Mouse (Mus musculus): ENCODE results near the gene Klhl22.

Gene Klhl22

GRCm38 (mm10) chr16:17796971-17797811 is 37.8 kb downstream of the Klhl22 start, which contains the start of gene Scarf2:
Gene Scarf2 (plus strand): TSS chr16:17797282.
- in situ Hi-C loops (cut with MboI; ENCODE audit: low pct_unique_long_range_greater_than_20kb in 1 of 2, low sequenced_read_pairs in 2 of 2, unreplicated experiment in 1 of 2) = no loop called here

DNA sequence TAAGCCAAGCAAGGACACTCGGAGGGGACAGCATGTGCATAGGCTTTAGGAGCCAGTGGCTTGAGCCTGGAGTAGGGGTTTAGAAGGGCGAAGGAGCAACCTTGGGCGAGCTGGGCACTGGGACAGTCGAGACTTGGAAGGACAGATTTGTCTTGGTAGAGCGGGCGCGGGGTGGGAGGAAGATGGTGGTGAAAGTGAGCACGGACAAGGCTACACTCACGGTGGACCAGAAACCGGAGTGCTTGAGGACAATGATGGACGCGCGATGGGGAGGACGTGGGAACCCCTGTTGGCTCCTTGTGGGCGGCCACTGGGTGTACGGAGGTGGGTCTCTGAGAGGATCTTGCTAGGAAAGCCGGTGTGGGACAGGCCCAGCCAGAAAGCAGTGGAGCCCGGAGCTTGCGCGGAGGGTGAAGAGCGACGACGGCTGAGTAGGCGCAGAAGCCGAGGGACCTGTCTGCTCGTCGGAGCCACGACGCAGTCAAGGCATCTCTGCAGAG is 38.4 kb downstream of the Klhl22 start:
- in situ Hi-C loops (cut with MboI; ENCODE audit: low pct_unique_long_range_greater_than_20kb in 1 of 2, low sequenced_read_pairs in 2 of 2, unreplicated experiment in 1 of 2) = no loop called here

DNA sequence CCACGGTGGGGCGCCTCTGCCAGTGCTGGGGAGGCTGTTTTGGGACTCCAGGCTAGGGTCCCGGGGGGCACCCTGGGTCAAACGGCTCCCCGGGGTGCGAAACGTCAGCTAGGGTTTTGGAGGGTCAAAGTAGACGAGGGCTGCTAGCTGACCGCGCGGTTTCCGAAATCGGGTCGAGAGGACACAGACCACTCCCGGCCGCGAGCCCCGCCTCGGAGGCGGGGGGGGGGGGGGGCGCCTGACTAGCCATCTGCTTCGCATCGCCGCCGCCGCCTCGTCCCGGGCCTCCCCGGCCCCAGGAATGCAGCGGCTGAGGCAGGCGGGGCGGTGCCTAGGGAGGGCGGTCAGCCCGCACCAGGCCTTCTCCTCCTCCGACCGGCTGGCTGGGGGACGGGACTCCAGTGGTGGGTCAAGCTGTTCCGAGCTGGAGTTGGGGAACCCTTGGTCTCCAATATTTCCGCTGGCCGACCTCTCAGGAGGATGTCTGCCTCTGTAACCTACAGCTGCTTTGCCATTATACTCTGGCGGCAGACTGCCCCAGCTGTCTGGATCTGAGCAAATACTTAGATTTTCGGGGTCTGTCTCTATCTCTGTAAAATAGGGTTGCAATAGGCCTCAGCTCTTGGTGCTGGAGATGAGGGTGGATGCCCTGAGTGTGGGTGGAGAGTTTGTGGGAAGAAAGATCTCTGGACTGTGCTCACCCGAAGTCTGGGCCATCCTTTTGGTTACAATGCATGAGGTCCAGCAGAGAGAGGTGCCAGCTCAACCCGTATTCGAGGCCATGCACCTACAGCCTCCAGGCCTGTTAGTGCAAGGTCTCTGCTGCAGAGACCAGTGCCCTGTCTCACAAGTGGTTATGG is 39.1 kb downstream of the Klhl22 start:
- in situ Hi-C loops (cut with MboI; ENCODE audit: low pct_unique_long_range_greater_than_20kb in 1 of 2, low sequenced_read_pairs in 2 of 2, unreplicated experiment in 1 of 2) = no loop called here

- in situ Hi-C loops (cut with MboI; ENCODE audit: low pct_unique_long_range_greater_than_20kb in 1 of 2, low sequenced_read_pairs in 2 of 2, unreplicated experiment in 1 of 2) = no loop called here
Observed at GRCm38 (mm10) chr16:17799584-17799983, 40.2 kb downstream of the Klhl22 start.

GRCm38 (mm10) chr16:17801777-17802455 is 42.5 kb downstream of the Klhl22 start:
- in situ Hi-C loops (cut with MboI; ENCODE audit: low pct_unique_long_range_greater_than_20kb in 1 of 2, low sequenced_read_pairs in 2 of 2, unreplicated experiment in 1 of 2) = loop anchor here (5.0 to 25.0 kb wide), 2 partner anchors 40 to 785 kb away; partner anchors contain the start of gene Tbx1 (in 1 of the 2)

- in situ Hi-C loops (cut with MboI; ENCODE audit: low pct_unique_long_range_greater_than_20kb in 1 of 2, low sequenced_read_pairs in 2 of 2, unreplicated experiment in 1 of 2) = loop anchor here (5.0 to 25.0 kb wide), 2 partner anchors 40 to 785 kb away; partner anchors contain the start of gene Tbx1 (in 1 of the 2)
Observed at GRCm38 (mm10) chr16:17802456-17802838, 43.0 kb downstream of the Klhl22 start.

GRCm38 (mm10) chr16:17802839-17803674 is 43.6 kb downstream of the Klhl22 start:
- in situ Hi-C loops (cut with MboI; ENCODE audit: low pct_unique_long_range_greater_than_20kb in 1 of 2, low sequenced_read_pairs in 2 of 2, unreplicated experiment in 1 of 2) = loop anchor here (5.0 to 25.0 kb wide), 2 partner anchors 41 to 784 kb away; partner anchors contain the start of gene Tbx1 (in 1 of the 2)

DNA sequence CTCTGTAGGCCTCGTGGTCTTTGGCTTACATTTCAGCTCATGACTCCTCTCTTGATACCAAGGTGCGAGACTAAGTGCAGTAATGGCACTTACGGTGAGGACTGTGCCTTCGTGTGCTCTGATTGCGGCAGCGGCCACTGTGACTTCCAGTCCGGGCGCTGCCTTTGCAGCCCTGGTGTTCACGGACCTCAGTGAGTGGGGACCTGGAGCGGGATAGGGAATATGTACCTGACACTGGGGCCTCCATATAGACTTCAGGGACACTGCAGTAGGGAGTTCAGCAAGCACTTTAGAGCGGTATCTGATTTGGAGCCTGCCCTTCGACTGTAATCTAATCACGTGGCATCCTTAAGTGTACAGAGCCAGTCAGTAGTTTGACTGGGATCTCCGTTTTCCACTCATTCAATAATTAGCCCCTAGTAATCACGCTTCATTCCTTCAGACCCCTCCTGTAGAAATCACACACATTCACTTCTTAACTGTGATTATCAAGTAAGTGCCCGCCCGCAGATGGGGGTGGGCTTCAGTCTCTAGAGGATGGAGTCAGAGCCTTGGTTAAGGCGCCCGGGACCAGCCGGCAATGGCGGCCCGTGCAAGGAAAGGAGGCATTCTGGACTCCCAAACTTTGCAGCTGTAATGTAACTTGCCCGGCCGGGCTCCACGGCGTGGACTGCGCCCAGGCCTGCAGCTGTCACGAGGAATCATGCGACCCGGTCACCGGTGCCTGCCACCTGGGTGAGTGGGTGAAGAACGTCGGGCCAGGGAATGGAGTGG is 44.4 kb downstream of the Klhl22 start:
- in situ Hi-C loops (cut with MboI; ENCODE audit: low pct_unique_long_range_greater_than_20kb in 1 of 2, low sequenced_read_pairs in 2 of 2, unreplicated experiment in 1 of 2) = loop anchor here (5.0 to 25.0 kb wide), 2 partner anchors 42 to 783 kb away; partner anchors contain the start of gene Tbx1 (in 1 of the 2)

DNA sequence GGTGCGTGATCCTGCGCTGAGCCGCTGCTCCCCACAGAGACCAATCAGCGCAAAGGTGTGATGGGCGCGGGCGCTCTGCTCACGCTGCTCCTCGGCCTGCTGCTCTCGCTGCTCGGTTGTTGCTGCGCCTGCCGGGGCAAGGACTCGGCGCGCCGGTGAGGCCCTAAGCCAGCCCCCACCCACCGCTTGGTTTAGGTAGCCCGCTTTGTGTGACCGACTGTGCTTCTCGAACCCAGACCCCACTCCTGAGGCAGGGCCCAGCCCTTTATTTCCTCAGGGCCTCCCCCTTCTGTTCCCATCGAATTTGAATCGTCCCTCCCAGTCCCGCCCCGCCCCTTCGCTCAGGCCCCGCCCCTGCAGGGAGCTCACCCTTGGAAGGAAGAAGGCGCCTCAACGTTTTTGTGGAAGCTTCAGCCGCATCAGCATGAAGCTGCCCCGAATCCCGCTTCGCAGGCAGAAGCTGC is 45.1 kb downstream of the Klhl22 start:
- in situ Hi-C loops (cut with MboI; ENCODE audit: low pct_unique_long_range_greater_than_20kb in 1 of 2, low sequenced_read_pairs in 2 of 2, unreplicated experiment in 1 of 2) = loop anchor here (5.0 to 25.0 kb wide), 2 partner anchors 42 to 783 kb away; partner anchors contain the start of gene Tbx1 (in 1 of the 2)

DNA sequence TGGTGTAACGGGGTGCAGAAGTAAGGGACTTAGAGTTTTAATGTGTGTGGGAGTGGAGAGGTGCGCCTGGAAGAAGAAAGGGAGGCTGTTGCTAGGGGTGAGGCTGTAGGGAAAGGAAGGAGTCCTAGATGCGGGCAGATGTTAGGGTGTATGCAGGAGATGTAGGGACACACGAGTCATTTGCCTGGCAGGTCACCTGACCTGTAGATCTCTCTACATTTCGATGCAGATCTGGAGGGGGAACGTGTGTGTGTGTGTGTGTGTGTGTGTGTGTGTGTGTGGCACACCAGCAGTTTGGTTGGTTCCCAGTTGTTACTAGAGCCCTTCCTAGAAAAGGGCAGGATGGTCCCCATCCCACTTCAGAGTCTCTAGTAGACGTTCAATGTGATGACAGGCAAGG is 45.6 kb downstream of the Klhl22 start:
- in situ Hi-C loops (cut with MboI; ENCODE audit: low pct_unique_long_range_greater_than_20kb in 1 of 2, low sequenced_read_pairs in 2 of 2, unreplicated experiment in 1 of 2) = loop anchor here (5.0 to 25.0 kb wide), 2 partner anchors 43 to 782 kb away; partner anchors contain the start of gene Tbx1 (in 1 of the 2)

- in situ Hi-C loops (cut with MboI; ENCODE audit: low pct_unique_long_range_greater_than_20kb in 1 of 2, low sequenced_read_pairs in 2 of 2, unreplicated experiment in 1 of 2) = loop anchor here in 1 of 2 experiments (25.0 kb wide), 1 partner anchor 781 kb away; the partner anchor contains the start of gene Tbx1
Observed at GRCm38 (mm10) chr16:17806581-17807191, 47.3 kb downstream of the Klhl22 start.

DNA sequence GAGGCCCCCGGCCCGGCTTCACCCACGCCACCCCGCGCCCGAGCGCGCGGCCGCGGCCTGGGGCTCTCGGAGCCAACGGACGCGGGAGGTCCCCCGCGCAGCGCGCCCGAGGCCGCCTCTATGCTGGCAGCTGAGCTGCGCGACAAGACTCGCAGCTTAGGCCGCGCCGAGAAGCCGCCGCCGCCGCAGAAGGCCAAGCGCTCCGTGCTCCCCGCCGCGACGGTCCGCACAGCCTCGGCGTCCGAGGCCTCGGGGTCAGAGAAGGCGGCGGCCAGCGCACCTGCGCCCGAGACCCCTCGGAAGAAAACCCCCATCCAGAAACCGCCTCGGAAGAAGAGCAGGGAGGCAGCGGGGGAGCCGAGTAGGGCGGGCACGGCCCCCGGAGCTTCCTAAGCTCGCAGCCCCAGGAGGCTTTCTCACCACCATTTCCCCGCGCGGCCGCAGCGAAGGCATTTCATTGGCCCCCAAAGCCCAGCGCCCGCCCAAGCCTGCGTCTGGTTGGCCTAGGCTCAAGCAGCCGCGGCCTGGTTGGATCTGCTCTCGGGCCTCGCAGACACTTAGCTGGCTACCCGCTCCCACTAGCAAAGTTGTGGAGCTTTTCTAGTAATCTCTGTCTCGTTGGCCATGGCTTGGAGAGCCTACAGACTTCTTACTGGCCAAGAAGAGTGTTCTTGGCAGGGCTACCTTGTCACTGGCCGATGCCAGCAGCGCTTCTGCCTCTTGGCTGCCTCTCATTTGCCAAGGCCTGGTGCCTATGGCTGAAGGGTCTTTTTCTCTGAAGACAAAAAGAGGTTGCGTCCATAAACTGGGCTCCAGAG is 48.0 kb downstream of the Klhl22 start:
- in situ Hi-C loops (cut with MboI; ENCODE audit: low pct_unique_long_range_greater_than_20kb in 1 of 2, low sequenced_read_pairs in 2 of 2, unreplicated experiment in 1 of 2) = loop anchor here in 1 of 2 experiments (25.0 kb wide), 1 partner anchor 780 kb away; the partner anchor contains the start of gene Tbx1

DNA sequence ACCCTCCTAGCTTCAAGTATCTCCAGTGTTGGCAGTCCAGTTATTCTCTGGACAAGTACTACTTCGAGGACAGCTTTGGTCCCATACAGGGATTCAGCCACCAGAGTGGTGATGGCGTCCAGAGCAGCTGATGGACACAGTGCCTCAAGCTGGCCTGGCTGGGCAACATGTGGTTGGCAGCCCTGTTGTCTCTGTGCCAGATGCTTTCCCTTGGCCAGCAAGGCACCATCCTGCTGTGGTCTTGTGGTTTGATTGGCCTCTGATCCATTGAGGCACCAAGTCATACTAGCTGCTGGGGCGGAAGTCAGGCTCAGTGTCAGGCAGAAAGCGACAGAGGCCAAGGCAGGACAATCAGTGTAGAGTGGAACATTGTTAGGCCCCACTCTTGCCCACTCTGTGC is 49.7 kb downstream of the Klhl22 start:
- in situ Hi-C loops (cut with MboI; ENCODE audit: low pct_unique_long_range_greater_than_20kb in 1 of 2, low sequenced_read_pairs in 2 of 2, unreplicated experiment in 1 of 2) = loop anchor here in 1 of 2 experiments (25.0 kb wide), 1 partner anchor 778 kb away; the partner anchor contains the start of gene Tbx1

DNA sequence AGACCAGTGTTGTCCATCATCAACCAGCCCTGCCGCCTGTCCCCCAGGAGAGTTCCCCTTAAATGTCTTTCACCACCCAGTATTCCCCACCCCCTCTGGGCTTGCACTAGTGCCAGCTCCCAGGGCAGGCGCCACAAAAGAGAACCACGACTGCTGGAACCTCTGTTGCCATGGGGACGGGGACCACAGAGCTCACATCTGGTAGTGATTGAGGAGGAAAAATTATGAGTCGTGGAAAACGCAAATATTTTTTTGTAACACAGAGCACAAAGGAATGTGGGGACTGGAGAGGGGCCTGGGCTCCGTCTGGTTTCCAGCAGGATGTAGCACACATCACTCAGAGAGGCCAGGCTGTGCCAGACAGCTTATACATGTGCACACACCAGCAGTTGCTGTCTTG is 50.3 kb downstream of the Klhl22 start:
- in situ Hi-C loops (cut with MboI; ENCODE audit: low pct_unique_long_range_greater_than_20kb in 1 of 2, low sequenced_read_pairs in 2 of 2, unreplicated experiment in 1 of 2) = loop anchor here in 1 of 2 experiments (25.0 kb wide), 1 partner anchor 778 kb away; the partner anchor contains the start of gene Tbx1

GRCm38 (mm10) chr16:17812120-17812519 is 52.7 kb downstream of the Klhl22 start:
- in situ Hi-C loops (cut with MboI; ENCODE audit: low pct_unique_long_range_greater_than_20kb in 1 of 2, low sequenced_read_pairs in 2 of 2, unreplicated experiment in 1 of 2) = loop anchor here in 1 of 2 experiments (25.0 kb wide), 1 partner anchor 775 kb away; the partner anchor contains the start of gene Tbx1

Data from mouse embryonic stem cell (cell line).